Mouse (Mus musculus) MEL (cell line): ENCODE measurements around the gene Gm9736.
A peak's percentile ranks its signal among the peaks of the same experiment; 100 is the strongest.

Source experiments
- CTCF ChIP-seq, 3 experiments: IDR thresholded peaks in 2 of 3; conservative IDR thresholded peaks in 1 of 3; 2 replicates each; pipeline ENCODE4 v1.5.1; 2011 to 2012; ENCODE audit warnings: low read length in 3 of 3, low read depth in 2 of 3, mild to moderate bottlenecking in 2 of 3, improper control_type of control experiment in 1 of 3, inconsistent platforms in 1 of 3, mixed read lengths in 1 of 3, moderate library complexity in 1 of 3; ENCODE audit not compliant: control insufficient read depth in 1 of 3, insufficient read depth in 1 of 3, poor library complexity in 1 of 3, severe bottlenecking in 1 of 3
- E2F4 ChIP-seq: IDR thresholded peaks from 2 replicates; pipeline ENCODE4 v1.6.1; 2011; ENCODE audit warnings: low read depth, low read length, improper control_type of control experiment, borderline replicate concordance
- EP300 ChIP-seq, 2 experiments: IDR thresholded peaks; 2 replicates each; pipeline ENCODE4 v1.6.1; 2011; ENCODE audit warnings: improper control_type of control experiment in 2 of 2, low read length in 2 of 2, low read depth in 1 of 2, mild to moderate bottlenecking in 1 of 2
- ETS1 ChIP-seq: IDR thresholded peaks from 2 replicates; pipeline ENCODE4 v1.6.1; 2012; ENCODE audit warnings: low read depth, mild to moderate bottlenecking, inconsistent platforms, low read length, improper control_type of control experiment, moderate library complexity
- GABPA ChIP-seq: IDR thresholded peaks from 2 replicates; pipeline ENCODE4 v1.6.1; 2012; ENCODE audit warnings: low read depth, mild to moderate bottlenecking, inconsistent platforms, low read length, improper control_type of control experiment, moderate library complexity
- MAX ChIP-seq: IDR thresholded peaks from 2 replicates; pipeline ENCODE4 v1.6.1; 2011; ENCODE audit warnings: low read length, improper control_type of control experiment
- MAZ ChIP-seq: IDR thresholded peaks from 2 replicates; pipeline ENCODE4 v1.6.1; 2012; ENCODE audit warnings: low read depth, mild to moderate bottlenecking, inconsistent platforms, low read length, improper control_type of control experiment
- POLR2A ChIP-seq, 2 experiments: IDR thresholded peaks; 2 replicates each; pipeline ENCODE4 v1.6.1; 2011 to 2012; ENCODE audit warnings: low read length in 2 of 2, mild to moderate bottlenecking in 2 of 2, control low read depth in 1 of 2, improper control_type of control experiment in 1 of 2, low read depth in 1 of 2, moderate library complexity in 1 of 2; ENCODE audit not compliant: control insufficient read depth in 1 of 2, insufficient read depth in 1 of 2, poor library complexity in 1 of 2
- POLR2AphosphoS2 ChIP-seq: IDR thresholded peaks from 2 replicates; pipeline ENCODE4 v1.6.1; 2011; ENCODE audit warnings: low read length, improper control_type of control experiment
- TAL1 ChIP-seq: IDR thresholded peaks from 2 replicates; pipeline ENCODE4 v1.6.1; 2012; ENCODE audit warnings: mild to moderate bottlenecking, inconsistent platforms, low read length, moderate library complexity, mixed read lengths
- USF1 ChIP-seq: IDR thresholded peaks from 2 replicates; pipeline ENCODE4 v1.6.1; 2014; ENCODE audit warnings: low read depth, mild to moderate bottlenecking, inconsistent platforms, low read length, improper control_type of control experiment, moderate library complexity
- USF2 ChIP-seq, 2 experiments: IDR thresholded peaks; 2 replicates each; pipeline ENCODE4 v1.6.1; 2011 to 2012; ENCODE audit warnings: improper control_type of control experiment in 2 of 2, low read length in 2 of 2, borderline replicate concordance in 1 of 2, inconsistent platforms in 1 of 2, low read depth in 1 of 2, mild to moderate bottlenecking in 1 of 2; ENCODE audit not compliant: insufficient read depth in 1 of 2
- ZMIZ1 ChIP-seq: IDR thresholded peaks from 2 replicates; pipeline ENCODE4 v1.6.1; 2012; ENCODE audit warnings: low read depth, mild to moderate bottlenecking, inconsistent platforms, low read length, improper control_type of control experiment, moderate library complexity
- ZNF384 ChIP-seq: IDR thresholded peaks from 2 replicates; pipeline ENCODE4 v1.6.1; 2012; ENCODE audit warnings: low read depth, mild to moderate bottlenecking, inconsistent platforms, low read length, improper control_type of control experiment

GRCm38 (mm10) chr10:77753448-77753847 is 2.3 kb upstream of the Gm9736 start:
- TF ChIP-seq POLR2A (IDR thresholded peaks at IDR 0.05; ENCODE audit: control insufficient read depth in 1 of 2, insufficient read depth in 1 of 2, low read depth in 1 of 2, low read length in 2 of 2, poor library complexity in 1 of 2) (no peak), CTCF (IDR thresholded peaks at IDR 0.05 in 2 of 3, conservative IDR thresholded peaks at IDR 0.05 in 1 of 3; ENCODE audit: control insufficient read depth in 1 of 3, insufficient read depth in 1 of 3, low read depth in 2 of 3, low read length in 3 of 3, poor library complexity in 1 of 3, severe bottlenecking in 1 of 3) (peak; percentile 2 to 50 (median 12); a peak in 3 of 6 replicates), MAZ (no peak), GABPA (no peak), ZMIZ1 (no peak), USF1 (0 out of 2 replicates have a peak, but pooled peaks have one; percentile 18), ZNF384 (0 out of 2 replicates have a peak, but pooled peaks have one; percentile 20), POLR2AphosphoS2 (no peak), USF2 (IDR thresholded peaks at IDR 0.05; ENCODE audit: borderline replicate concordance in 1 of 2, insufficient read depth in 1 of 2, low read depth in 1 of 2, low read length in 2 of 2) (no peak), E2F4 (no peak), EP300 (IDR thresholded peaks at IDR 0.05; ENCODE audit: low read depth in 1 of 2, low read length in 2 of 2) (no peak), TAL1 (no peak), MAX (no peak), ETS1 (no peak)
